Mouse (Mus musculus) limb, embryonic 11.5 days (tissue): ENCODE results near the gene Rbks. TPM values are rescaled to one million over a fixed set of nuclear protein-coding genes. Genes with fewer than 3 reads are reported as not detected.
"Not testable (repeated sequence)": the region's sequence is repeated elsewhere in the genome, so short reads cannot be mapped to it uniquely, and the experiment has no call there.

ENCODE experiments used
- ATAC-seq: fragments of 200-750 bp; cut with Nextera tagmentation; 2 replicates; pipeline ENCODE4 v1.8.0; 2017; ENCODE audit warnings: low read depth; ENCODE audit not compliant: insufficient number of reproducible peaks, low FRiP score, low TSS enrichment
- DNase-seq: peaks from one replicate; pipeline ENCODE4 v3.0.0-alpha.2; 2015; ENCODE audit warnings: low spot score
- H3K27ac ChIP-seq: fragments of 300-500 bp; sonication (generic); replicated peaks from 2 replicates; pipeline ENCODE4 v1.5.1; 2014; ENCODE audit warnings: low read depth, mild to moderate bottlenecking, low read length
- H3K27me3 ChIP-seq: fragments of 300-500 bp; sonication (generic); 2 replicates; pipeline ENCODE4 v1.6.1; 2014; ENCODE audit warnings: mild to moderate bottlenecking, low read length, mixed read lengths; ENCODE audit not compliant: control insufficient read depth, insufficient read depth
- H3K36me3 ChIP-seq: fragments of 300-500 bp; sonication (generic); 2 replicates; pipeline ENCODE4 v1.6.1; 2014; ENCODE audit warnings: mild to moderate bottlenecking, low read length, moderate library complexity, mixed read lengths; ENCODE audit not compliant: control insufficient read depth, insufficient read depth
- H3K4me1 ChIP-seq: fragments of 300-500 bp; sonication (generic); 2 replicates; pipeline ENCODE4 v1.6.1; 2014; ENCODE audit warnings: low read length, mixed read lengths; ENCODE audit not compliant: control insufficient read depth, insufficient read depth
- H3K4me2 ChIP-seq: fragments of 300-500 bp; sonication (generic); 2 replicates; pipeline ENCODE4 v1.6.1; 2014; ENCODE audit warnings: low read depth, mild to moderate bottlenecking, moderate library complexity; ENCODE audit not compliant: severe bottlenecking
- H3K4me3 ChIP-seq: fragments of 300-500 bp; sonication (generic); 2 replicates; pipeline ENCODE4 v1.5.1; 2014; ENCODE audit warnings: low read depth, low read length
- H3K9ac ChIP-seq: fragments of 300-500 bp; sonication (generic); 2 replicates; pipeline ENCODE4 v1.6.1; 2014; ENCODE audit warnings: mild to moderate bottlenecking, low read length
- H3K9me3 ChIP-seq: fragments of 300-500 bp; sonication (generic); 2 replicates; pipeline ENCODE4 v1.6.1; 2016; ENCODE audit warnings: low read length; ENCODE audit not compliant: control insufficient read depth
- WGBS: fragments of 180-500 bp; shearing (Covaris S2); extraction: QIAGEN DNeasy Blood & Tissue Kit; methylation state at CpG from one replicate; pipeline ENCODE4 v1.1.7; 2014; 5-methylcytosine and 5-hydroxymethylcytosine counted together
- polyA plus RNA-seq: library from polyadenylated mRNA; unstranded; fragments of >200 nt; fragmentation: Nextera tagmentation; extraction: Ambion mirVana; gene quantifications from 2 replicates; pipeline ENCODE4 v1.2.1, GENCODE M21; 2014

Gene Rbks
- polyA plus RNA-seq, 1 experiment from 2014 or later, result 2.8 TPM

DNA sequence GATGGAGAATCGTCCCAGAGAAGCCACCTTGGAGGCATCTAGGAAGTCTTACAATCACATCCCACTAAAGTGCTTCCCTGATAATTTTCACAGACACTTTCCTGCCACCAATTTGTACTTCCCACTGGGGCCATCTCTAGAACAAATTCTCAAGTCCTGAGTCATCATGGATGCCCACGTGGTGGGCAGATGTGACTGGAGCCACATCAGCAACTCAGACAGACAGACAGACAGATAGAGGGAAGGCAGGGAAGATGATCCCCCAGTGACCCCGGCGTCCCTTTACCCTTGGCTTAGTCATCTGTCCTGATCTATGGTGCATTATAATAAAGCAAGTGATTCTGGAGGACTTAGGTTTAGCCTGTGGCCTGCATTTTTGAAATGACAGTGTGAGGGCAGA is 53.2 kb downstream of the Rbks start:
- Histone ChIP-seq H3K4me2 (no peak overlapping the region), H3K36me3 (no peaks in the 10 kb centered on the region), H3K27me3 (no peaks in the 10 kb centered on the region), H3K4me3 (no peak overlapping the region), H3K27ac (no peak overlapping the region), H3K9me3 (no peaks in the 10 kb centered on the region), H3K9ac (no peak overlapping the region), H3K4me1 (no peaks in the 10 kb centered on the region)
- 82% methylated on average over 4 of the region's 4 CpGs for WGBS
- DNase-seq (no peak), ATAC-seq (no peak)

DNA sequence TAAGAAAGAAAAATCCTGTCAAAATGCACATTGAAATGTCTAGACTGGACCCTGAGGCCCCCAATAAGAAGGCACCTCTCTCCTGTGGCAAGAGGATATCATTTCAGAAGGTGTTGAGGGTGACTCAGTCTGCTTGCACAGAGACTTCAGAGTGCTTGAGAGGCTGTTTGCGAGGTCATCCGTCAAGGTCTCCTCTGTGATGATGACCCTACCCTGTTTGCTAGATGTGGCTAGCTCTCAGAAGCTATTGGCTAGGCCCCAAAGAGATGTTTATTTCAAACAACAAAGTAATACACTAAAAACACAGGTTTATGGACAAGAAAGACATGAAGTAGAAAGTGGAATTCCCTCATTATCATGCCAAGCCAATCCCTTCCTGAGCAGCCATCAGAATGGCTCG is 55.1 kb downstream of the Rbks start:
- no peak for ATAC-seq
- Histone ChIP-seq H3K4me1 (no peaks in the 10 kb centered on the region), H3K27me3 (no peaks in the 10 kb centered on the region), H3K27ac (no peak overlapping the region), H3K9ac (no peak overlapping the region), H3K4me3 (no peak overlapping the region), H3K9me3 (no peaks in the 10 kb centered on the region), H3K36me3 (no peaks in the 10 kb centered on the region), H3K4me2 (no peak overlapping the region)
- WGBS, result 83% methylated on average over 3 of the region's 3 CpGs
- DNase-seq, result no peak

DNA sequence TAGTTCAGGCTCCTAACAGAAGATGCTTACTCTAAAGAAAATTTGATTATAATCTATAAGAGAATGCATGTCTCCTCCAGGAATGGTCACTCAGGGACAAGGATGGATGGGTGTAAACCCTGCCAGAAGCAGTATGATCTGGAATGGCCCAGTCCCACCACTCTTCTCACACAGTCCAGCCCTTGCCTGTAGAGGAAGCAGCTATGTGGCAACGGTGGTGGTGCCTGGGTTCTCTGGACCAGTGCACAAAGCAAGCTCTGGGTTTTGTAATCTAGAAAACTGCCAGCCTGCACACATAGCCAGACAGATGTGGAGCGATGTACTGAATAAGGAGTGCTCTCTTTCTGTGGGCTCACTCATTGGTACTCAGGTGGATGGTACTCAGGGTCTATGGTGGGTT is 56.9 kb downstream of the Rbks start:
- 93% methylated on average over 2 of the region's 2 CpGs for WGBS
- no peak for ATAC-seq
- H3K4me2 ChIP-seq, result no peak overlapping the region
- H3K4me3 ChIP-seq, result no peak overlapping the region
- H3K36me3 ChIP-seq, result no peaks in the 10 kb centered on the region
- no peaks in the 10 kb centered on the region for H3K4me1 ChIP-seq
- no peaks in the 10 kb centered on the region for H3K27me3 ChIP-seq
- no peaks in the 10 kb centered on the region for H3K9me3 ChIP-seq
- H3K9ac ChIP-seq, result no peak overlapping the region
- no peak for DNase-seq
- no peak overlapping the region for H3K27ac ChIP-seq

DNA sequence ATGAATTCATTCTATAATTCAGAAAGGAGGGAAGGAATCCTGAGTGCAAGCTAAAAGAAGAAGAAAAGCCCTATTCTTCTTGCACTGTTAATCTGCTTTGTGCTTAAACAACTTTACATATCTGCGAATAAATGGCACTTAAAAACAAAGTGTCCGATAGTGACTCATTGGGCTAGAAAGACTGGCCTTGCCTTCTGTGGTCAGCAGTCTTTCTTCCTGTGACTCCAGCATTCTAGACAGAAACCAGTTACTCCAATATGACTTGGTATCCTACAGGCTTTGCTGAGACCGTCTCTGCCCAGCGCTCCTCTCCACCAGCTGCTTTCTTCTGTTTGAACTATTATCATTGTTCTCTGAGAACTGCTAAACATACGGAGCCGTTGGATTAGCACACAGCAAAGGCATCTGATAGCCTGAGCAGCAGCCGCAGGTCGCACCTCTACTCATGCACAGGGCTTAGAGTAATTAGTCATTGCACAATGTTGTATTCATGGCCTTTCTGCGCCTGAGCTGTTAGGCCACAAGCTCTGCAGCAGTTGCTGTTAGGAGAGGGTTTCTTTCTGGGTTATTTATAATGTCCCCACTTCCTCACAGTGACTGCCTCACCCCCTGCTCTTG is 60.7 kb downstream of the Rbks start:
- Histone ChIP-seq H3K9me3 (no peaks in the 10 kb centered on the region), H3K4me3 (no peak overlapping the region), H3K4me2 (no peak overlapping the region), H3K27me3 (no peaks in the 10 kb centered on the region), H3K27ac (no peak overlapping the region), H3K9ac (no peak overlapping the region), H3K4me1 (no peaks in the 10 kb centered on the region), H3K36me3 (no peaks in the 10 kb centered on the region)
- 71% methylated on average over 9 of the region's 9 CpGs for WGBS
- DNase-seq (no peak), ATAC-seq (no peak)

DNA sequence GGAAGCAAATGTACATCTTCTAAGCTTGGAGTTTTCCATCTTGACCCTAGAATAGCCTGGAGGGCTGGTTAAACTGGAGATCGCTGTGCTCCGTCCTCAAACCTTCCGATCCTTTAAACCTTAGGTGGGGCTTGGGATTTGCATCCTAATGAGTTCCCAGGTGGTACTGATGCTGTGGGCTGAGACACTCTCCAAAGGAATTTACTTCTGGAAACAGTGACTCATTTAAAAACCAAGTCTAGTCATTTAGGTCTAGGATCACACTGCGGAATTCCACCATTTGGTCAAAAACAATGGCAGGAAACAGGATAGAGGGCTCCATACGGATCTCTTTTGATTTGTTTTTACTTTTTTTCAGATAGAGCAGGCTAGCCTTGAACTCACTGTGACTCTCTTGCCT is 62.7 kb downstream of the Rbks start:
- H3K27me3 ChIP-seq, result no peaks in the 10 kb centered on the region
- H3K9ac ChIP-seq, result no peak overlapping the region
- H3K36me3 ChIP-seq, result no peaks in the 10 kb centered on the region
- H3K4me1 ChIP-seq, result no peaks in the 10 kb centered on the region
- 67% methylated on average over 5 of the region's 5 CpGs for WGBS
- DNase-seq (no peak), ATAC-seq (no peak)
- no peak overlapping the region for H3K4me2 ChIP-seq
- H3K4me3 ChIP-seq, result no peak overlapping the region
- no peak overlapping the region for H3K27ac ChIP-seq
- no peaks in the 10 kb centered on the region for H3K9me3 ChIP-seq

DNA sequence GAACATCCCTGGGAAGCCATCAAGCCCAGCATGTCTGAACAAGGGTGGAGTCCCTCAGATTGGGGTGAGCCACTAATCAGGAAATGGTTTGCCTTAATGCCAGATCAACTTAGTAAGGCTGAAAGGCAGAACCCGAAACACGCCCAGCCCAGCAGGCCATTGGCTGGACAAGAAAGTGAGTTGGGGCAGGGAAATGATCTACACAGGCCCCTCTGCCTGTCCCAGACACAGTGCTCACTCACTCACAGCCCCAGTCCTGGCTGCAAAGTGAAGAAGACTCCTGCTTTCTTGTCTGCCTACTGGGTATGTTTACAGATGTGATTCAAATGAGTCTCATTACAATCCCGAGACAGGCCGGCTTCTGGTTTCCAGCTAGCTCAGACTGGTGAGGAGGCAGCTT is 63.3 kb downstream of the Rbks start:
- Histone ChIP-seq H3K36me3 (no peaks in the 10 kb centered on the region), H3K9ac (no peak overlapping the region), H3K9me3 (no peaks in the 10 kb centered on the region), H3K4me1 (no peaks in the 10 kb centered on the region), H3K4me2 (no peak overlapping the region), H3K27ac (no peak overlapping the region), H3K4me3 (no peak overlapping the region), H3K27me3 (no peaks in the 10 kb centered on the region)
- WGBS, result 56% methylated on average over 4 of the region's 4 CpGs
- no peak for ATAC-seq
- DNase-seq, result no peak

DNA sequence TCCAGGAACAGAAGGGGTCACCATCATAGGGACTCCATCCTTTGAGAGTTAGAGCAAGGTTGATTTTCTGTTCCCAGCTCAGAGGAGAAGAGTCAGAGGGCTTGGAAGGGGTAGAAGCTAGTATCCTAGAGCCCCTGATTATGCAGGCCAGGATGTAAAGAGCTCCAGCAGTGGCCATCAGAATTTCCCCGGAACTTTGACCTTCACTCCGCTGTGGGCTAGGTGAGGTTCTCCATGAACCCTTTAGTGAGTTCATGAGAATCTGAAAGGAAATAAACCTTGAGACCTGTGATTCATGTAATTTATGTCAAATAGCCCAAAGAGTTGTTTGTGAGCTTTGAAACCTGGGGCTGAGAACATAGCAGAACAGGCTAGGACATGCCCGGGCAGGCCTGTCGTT is 66.3 kb downstream of the Rbks start:
- not testable (repeated sequence) for H3K27me3 ChIP-seq, DNase-seq, H3K27ac ChIP-seq, H3K4me3 ChIP-seq, H3K4me1 ChIP-seq, H3K9ac ChIP-seq, H3K9me3 ChIP-seq, H3K4me2 ChIP-seq, H3K36me3 ChIP-seq, ATAC-seq
- WGBS, result 98% methylated on average over 4 of the region's 4 CpGs

DNA sequence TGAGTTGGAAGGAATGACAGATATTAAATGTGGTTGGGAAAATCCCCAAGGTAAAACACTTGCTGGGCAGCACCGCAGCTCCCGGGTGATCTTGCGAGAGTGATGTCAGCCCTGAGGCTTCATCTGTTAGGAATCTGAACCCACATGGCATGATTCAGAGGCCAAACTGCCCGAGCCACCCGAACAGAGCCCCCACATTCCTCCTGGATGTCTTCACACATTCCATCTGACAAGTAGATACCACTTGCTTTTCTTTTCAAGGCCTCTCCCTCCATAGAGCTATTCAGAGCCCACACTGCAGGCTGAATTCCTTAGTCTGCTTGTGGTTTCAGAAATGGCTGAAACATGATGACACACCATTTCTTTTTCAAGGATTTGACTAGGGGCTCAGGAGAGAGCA is 67.4 kb downstream of the Rbks start:
- WGBS, result 69% methylated on average over 5 of the region's 5 CpGs
- Histone ChIP-seq H3K27ac (no peak overlapping the region), H3K9ac (no peak overlapping the region), H3K9me3 (no peaks in the 10 kb centered on the region), H3K4me3 (no peak overlapping the region), H3K36me3 (no peaks in the 10 kb centered on the region), H3K4me1 (no peaks in the 10 kb centered on the region), H3K4me2 (no peak overlapping the region), H3K27me3 (no peaks in the 10 kb centered on the region)
- ATAC-seq (no peak), DNase-seq (no peak)

DNA sequence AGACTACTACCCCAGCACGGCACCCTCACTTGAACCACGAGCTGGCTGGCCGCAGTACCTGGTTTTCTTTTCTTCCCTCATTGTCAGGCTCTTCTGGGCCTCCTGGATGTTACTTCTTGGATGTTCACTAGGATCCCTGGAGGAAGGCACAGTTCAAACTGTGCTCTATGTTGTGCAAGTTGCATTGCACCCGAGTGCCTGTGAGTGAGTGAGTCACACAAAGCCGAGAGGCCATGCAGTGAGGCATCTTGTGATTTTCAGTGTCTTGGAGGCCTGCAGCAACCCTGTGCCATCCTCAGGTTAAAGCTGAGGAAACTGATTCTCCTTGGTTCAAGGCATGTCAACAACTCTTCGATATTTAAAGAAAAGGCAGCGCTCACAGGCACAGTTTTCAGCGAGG is 68.9 kb downstream of the Rbks start:
- H3K36me3 ChIP-seq, result no peaks in the 10 kb centered on the region
- no peak overlapping the region for H3K9ac ChIP-seq
- no peak for ATAC-seq
- no peak overlapping the region for H3K4me2 ChIP-seq
- H3K9me3 ChIP-seq, result no peaks in the 10 kb centered on the region
- H3K27me3 ChIP-seq, result no peaks in the 10 kb centered on the region
- DNase-seq, result no peak
- no peak overlapping the region for H3K27ac ChIP-seq
- H3K4me3 ChIP-seq, result no peak overlapping the region
- WGBS, result 87% methylated on average over 8 of the region's 8 CpGs
- H3K4me1 ChIP-seq, result no peaks in the 10 kb centered on the region
